Mouse (Mus musculus) hematopoietic stem cell, adult 5-6 weeks (primary cell): ENCODE measurements around the gene Spindoc. TPM values are rescaled to one million over a fixed set of nuclear protein-coding genes. Genes with fewer than 3 reads are reported as not detected.
A peak's percentile ranks its signal among the peaks of the same experiment; 100 is the strongest.

Experiments used
- ATAC-seq, 2 experiments: fragments of 125-278 bp in 1 of 2; replicated peaks in 1 of 2; 2 replicates each; pipeline ENCODE4 v1.8.0; 2016 to 2017; ENCODE audit warnings: inconsistent platforms in 2 of 2, mild to moderate bottlenecking in 2 of 2, moderate number of reproducible peaks in 2 of 2, low read depth in 1 of 2, moderate TSS enrichment in 1 of 2; ENCODE audit not compliant: low FRiP score in 2 of 2, poor library complexity in 2 of 2, severe bottlenecking in 2 of 2, insufficient read depth in 1 of 2, low TSS enrichment in 1 of 2
- total RNA-seq: library from RNA; stranded (forward); fragments of 172-1452, 232-1000 nt; gene quantifications from 2 replicates; pipeline ENCODE4 v1.2.3, GENCODE M21; 2017

Gene Spindoc
- total RNA-seq, 1 experiment from 2014 or later: 12.7 TPM

- 0 out of 4 replicates have a peak, but pooled peaks of 1 of the 2 experiments have one; percentile 16 for ATAC-seq
These were observed 71.5 kb downstream of the Spindoc start for GRCm38 (mm10) chr19:7311306-7311705.

GRCm38 (mm10) chr19:7310704-7311103 lies 72.1 kb downstream of the Spindoc start:
- ATAC-seq: no peak; a peak in 1 of 4 replicates

- ATAC-seq: no peak
These were observed 73.0 kb downstream of the Spindoc start for GRCm38 (mm10) chr19:7309738-7310330.

GRCm38 (mm10) chr19:7307995-7308770 lies 74.6 kb downstream of the Spindoc start:
- no peak for ATAC-seq

- peak; percentile 20 to 33; a peak in 1 of 4 replicates for ATAC-seq
These were observed 75.8 kb downstream of the Spindoc start for GRCm38 (mm10) chr19:7306968-7307367.

GRCm38 (mm10) chr19:7305380-7306310 lies 77.1 kb downstream of the Spindoc start:
- ATAC-seq: no peak

- no peak for ATAC-seq
These were observed 78.0 kb downstream of the Spindoc start for GRCm38 (mm10) chr19:7304801-7305200.

Other genes with a start within 250 kb of the Spindoc start
- 72.4 and 74.3 TPM in 2 replicates for gene Otub1, start 176.7 kb downstream of the Spindoc start, total RNA-seq
- gene Cox8a, start 165.4 kb downstream of the Spindoc start, total RNA-seq: 361 and 451 TPM in 2 replicates
- gene Naa40, start 141.8 kb downstream of the Spindoc start, total RNA-seq: 39.5 and 43.1 TPM in 2 replicates
- 19.1 and 20.6 TPM in 2 replicates for gene Rcor2, start 115.7 kb downstream of the Spindoc start, total RNA-seq
- 16.8 and 26.6 TPM in 2 replicates for gene Mark2, start 41.1 kb downstream of the Spindoc start, total RNA-seq
- gene 2700081O15Rik, start 34.6 kb upstream of the Spindoc start, total RNA-seq: 8.1 and 12.4 TPM in 2 replicates
- gene Rtn3, start 100.3 kb upstream of the Spindoc start, total RNA-seq: 73.0 and 76.2 TPM in 2 replicates
- 83.7 and 88.9 TPM in 2 replicates for gene Atl3, start 111.0 kb upstream of the Spindoc start, total RNA-seq
- 41.7 and 50.5 TPM in 2 replicates for gene Pla2g16, start 174.5 kb upstream of the Spindoc start, total RNA-seq
- not detected in 2 replicates for gene Lgals12, start 224.2 kb upstream of the Spindoc start, total RNA-seq
- gene Hrasls5, start 229.5 kb upstream of the Spindoc start, total RNA-seq: not detected in 2 replicates